Mouse (Mus musculus): Measurements from ENCODE around the gene Dusp12.

DNA sequence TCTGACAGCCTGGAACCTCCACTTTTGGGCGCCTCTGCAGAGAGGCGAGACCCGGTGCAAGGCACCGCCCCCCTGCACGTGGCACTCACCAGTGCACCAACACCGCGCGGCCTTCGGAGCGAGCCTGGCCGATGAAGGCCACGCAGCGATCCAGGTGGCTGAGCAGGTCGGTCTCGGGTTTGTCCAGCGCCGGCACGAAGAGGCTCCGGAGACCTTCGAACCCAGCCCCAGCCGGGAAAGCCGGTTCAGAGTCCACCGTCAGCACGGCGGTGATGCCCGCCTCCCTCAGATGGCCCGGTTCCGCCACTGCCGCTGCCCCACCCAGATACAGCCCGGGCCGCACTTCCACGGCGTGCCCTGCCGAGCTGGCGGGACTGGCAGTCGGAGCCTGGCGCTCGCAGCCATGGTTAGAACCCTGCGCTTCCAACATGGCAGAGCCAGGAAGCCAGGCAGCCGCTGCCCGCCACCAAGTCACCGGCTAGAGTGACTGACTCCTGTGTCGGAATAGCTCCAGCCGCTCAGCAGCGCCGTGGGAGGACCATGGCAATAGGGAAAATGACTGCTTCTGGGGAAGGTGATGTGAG, at the start of gene Dusp12, which contains the start of gene Gm26620:
- TF ChIP-seq USF2 (conservative IDR thresholded peaks at IDR 0.05; ENCODE audit: low read depth, low read length) (no peak), POLR2AphosphoS2 (IDR thresholded peaks at IDR 0.05; ENCODE audit: low read depth, low read length) (peak; percentile 55; the same call in 1 of the 2 replicates)

Measured in CH12.LX (cell line).